Mouse (Mus musculus): Measurements from ENCODE around the gene Wdr73.

GRCm38 (mm10) chr7:80918982-80919646, 18.0 kb upstream of the Wdr73 start:
- TF ChIP-seq GATA1 (IDR thresholded peaks at IDR 0.05; ENCODE audit: borderline replicate concordance, low read length) (no peak), FLI1 (IDR thresholded peaks at IDR 0.05; ENCODE audit: low read length) (no peak)
